Mouse (Mus musculus): Measurements from ENCODE around the gene Bnip3. TPM values are rescaled to one million over a fixed set of nuclear protein-coding genes. Genes with fewer than 3 reads are reported as not detected.

The Bnip3 gene
- polyA plus RNA-seq, 1 experiment from 2014 or later: 66.6 TPM

- no peaks in the 10 kb centered on the region for H3K27me3 ChIP-seq
- no peak overlapping the region for H3K4me3 ChIP-seq
- H3K27ac ChIP-seq (replicated peaks): no peak overlapping the region
- H3K9ac ChIP-seq (replicated peaks): no peak overlapping the region
- no peak for ATAC-seq (ENCODE audit: low FRiP score, low read depth)
- no peak overlapping the region for H3K4me2 ChIP-seq (replicated peaks)
- H3K36me3 ChIP-seq: peaks cover 23% of the 10 kb centered on the region
- no peaks in the 10 kb centered on the region for H3K9me3 ChIP-seq
- 78% methylated on average over 2 of the region's 2 CpGs for WGBS
- no peaks in the 10 kb centered on the region for H3K4me1 ChIP-seq
These were observed 11.2 kb downstream of the Bnip3 start for GRCm38 (mm10) chr7:138898122-138898521.

DNA sequence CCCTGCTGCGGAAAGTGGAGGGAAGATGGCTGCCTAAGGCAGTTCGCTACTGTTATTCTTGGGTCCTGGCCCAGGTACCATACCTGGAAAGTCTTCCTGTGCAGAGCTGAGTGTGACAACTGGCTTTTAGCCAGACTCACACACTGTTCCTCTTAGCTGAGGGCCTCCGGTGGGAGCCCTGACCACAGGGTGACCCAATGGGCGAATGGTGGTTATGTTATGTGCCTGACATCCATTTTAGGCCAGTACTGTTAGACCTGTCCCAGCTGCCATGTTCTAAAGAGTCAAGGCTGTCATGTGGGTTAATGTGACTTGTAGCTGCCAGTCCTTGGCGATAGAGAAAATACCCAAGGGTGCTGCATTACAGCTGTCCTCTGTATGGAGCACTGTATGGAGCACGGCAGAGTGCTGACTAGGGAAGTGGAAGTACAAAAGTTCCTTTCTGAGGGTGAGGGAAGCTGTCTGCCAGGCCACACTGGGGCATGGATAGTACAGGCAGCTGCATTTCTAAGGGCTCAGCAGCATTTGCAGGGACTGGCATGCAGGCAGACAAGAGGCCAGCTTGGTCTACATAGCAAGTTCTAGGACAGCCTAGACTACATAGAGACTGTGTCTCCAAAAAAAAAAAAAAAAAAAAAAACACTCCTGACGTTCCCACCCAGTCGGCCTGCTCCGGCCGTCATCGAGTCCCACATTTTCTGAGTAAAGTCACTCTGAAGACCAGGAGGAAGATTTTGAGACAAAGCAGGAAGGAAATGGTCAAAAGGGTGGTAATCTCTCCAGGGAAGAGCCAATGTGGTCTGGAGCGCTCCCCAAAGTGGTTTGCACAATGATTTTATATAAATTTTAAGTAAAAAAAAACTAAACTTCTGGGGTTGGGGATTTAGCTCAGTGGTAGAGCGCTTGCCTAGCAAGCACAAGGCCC, 23.7 kb downstream of the Bnip3 start:
- no peak overlapping the region for H3K9ac ChIP-seq (replicated peaks)
- no peak for ATAC-seq (ENCODE audit: low FRiP score, low read depth)
- H3K27ac ChIP-seq (replicated peaks): no peak overlapping the region
- no peaks in the 10 kb centered on the region for H3K9me3 ChIP-seq
- H3K4me2 ChIP-seq (replicated peaks): no peak overlapping the region
- WGBS: 92% methylated on average over 12 of the region's 13 CpGs
- no peak overlapping the region for H3K4me3 ChIP-seq
- H3K27me3 ChIP-seq: no peaks in the 10 kb centered on the region
- H3K36me3 ChIP-seq: peaks cover 44% of the 10 kb centered on the region
- no peaks in the 10 kb centered on the region for H3K4me1 ChIP-seq

DNA sequence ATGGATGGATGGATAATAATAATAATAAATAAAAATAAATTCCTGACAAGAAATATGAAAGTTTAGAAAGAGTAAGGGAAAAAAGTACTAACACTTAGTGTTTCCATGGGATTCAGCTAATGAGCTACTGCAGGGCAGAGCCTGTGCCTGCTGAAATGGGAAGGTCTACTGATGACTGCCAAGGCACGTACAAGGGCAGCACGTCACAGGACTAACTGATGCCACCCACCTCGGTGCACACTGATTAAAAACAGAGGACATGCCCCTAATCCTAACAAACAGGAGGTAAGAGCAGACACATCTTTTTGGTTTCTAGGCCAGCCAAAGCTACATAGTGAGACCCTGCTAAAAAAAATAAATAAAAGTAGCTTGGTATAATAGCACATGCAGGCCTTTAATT, 25.6 kb downstream of the Bnip3 start:
- Histone ChIP-seq H3K9me3 (no peaks in the 10 kb centered on the region), H3K27ac (replicated peaks) (no peak overlapping the region), H3K4me3 (no peak overlapping the region), H3K36me3 (peaks cover 63% of the 10 kb centered on the region), H3K9ac (replicated peaks) (no peak overlapping the region), H3K4me1 (no peaks in the 10 kb centered on the region), H3K27me3 (no peaks in the 10 kb centered on the region), H3K4me2 (replicated peaks) (no peak overlapping the region)
- ATAC-seq (ENCODE audit: low FRiP score, low read depth): no peak
- WGBS: 85% methylated on average over 3 of the region's 3 CpGs

DNA sequence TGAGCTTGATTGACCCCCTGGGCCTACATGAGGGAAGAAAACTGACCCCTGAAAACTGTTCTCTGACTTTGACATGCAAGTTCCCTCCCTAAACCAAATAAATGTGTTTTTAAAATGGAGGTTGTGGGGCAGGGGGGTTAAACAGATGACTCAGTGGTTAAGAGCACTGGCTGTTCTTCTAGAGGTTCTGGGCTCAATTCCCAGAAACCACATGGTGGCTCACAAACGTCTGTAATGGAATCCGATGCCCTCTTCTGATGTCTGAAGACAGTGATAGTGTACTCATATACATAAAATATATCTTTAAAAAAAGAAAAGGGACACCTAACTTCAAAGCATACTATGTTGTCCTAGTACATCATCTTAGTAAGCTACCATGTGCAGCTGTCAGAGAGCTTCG, 34.3 kb downstream of the Bnip3 start:
- Histone ChIP-seq H3K36me3 (peaks cover 94% of the 10 kb centered on the region), H3K4me3 (no peak overlapping the region), H3K27me3 (no peaks in the 10 kb centered on the region), H3K9ac (replicated peaks) (no peak overlapping the region), H3K4me2 (replicated peaks) (no peak overlapping the region), H3K27ac (replicated peaks) (no peak overlapping the region), H3K4me1 (no peaks in the 10 kb centered on the region), H3K9me3 (no peaks in the 10 kb centered on the region)
- WGBS: 83% methylated on average over 3 of the region's 3 CpGs
- ATAC-seq (ENCODE audit: low FRiP score, low read depth): no peak

DNA sequence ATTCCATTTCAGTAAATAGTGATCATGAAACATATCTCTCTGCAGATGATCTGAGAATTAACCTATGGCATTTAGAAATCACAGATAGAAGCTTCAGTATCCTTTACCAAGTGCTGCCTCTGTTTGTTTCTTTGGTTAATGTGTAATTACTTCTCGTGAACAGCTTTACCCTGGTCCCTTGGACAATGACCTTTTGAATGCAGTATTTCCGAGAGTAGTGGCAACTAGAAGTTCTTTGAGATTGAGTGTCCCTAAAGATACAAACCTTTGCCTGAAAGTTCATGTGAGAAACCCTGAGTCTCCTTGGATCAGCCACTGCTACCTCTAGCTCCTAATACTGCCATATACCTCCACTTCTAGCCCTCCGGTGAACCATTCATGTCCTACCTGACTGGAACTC, 36.4 kb downstream of the Bnip3 start:
- Histone ChIP-seq H3K4me3 (no peak overlapping the region), H3K4me1 (no peaks in the 10 kb centered on the region), H3K27me3 (no peaks in the 10 kb centered on the region), H3K27ac (replicated peaks) (no peak overlapping the region), H3K4me2 (replicated peaks) (no peak overlapping the region), H3K9ac (replicated peaks) (no peak overlapping the region), H3K36me3 (peaks cover 90% of the 10 kb centered on the region), H3K9me3 (no peaks in the 10 kb centered on the region)
- no peak for ATAC-seq (ENCODE audit: low FRiP score, low read depth)
- WGBS: 91% methylated on average over 3 of the region's 3 CpGs

- WGBS: 89% methylated on average over 4 of the region's 4 CpGs
- H3K27ac ChIP-seq (replicated peaks): no peak overlapping the region
- H3K27me3 ChIP-seq: no peaks in the 10 kb centered on the region
- H3K9ac ChIP-seq (replicated peaks): no peak overlapping the region
- no peak for ATAC-seq (ENCODE audit: low FRiP score, low read depth)
- no peak overlapping the region for H3K4me3 ChIP-seq
- no peak overlapping the region for H3K4me2 ChIP-seq (replicated peaks)
- no peaks in the 10 kb centered on the region for H3K9me3 ChIP-seq
- H3K36me3 ChIP-seq: peaks cover 51% of the 10 kb centered on the region
- no peaks in the 10 kb centered on the region for H3K4me1 ChIP-seq
These were observed 41.0 kb downstream of the Bnip3 start for GRCm38 (mm10) chr7:138868316-138868715.

DNA sequence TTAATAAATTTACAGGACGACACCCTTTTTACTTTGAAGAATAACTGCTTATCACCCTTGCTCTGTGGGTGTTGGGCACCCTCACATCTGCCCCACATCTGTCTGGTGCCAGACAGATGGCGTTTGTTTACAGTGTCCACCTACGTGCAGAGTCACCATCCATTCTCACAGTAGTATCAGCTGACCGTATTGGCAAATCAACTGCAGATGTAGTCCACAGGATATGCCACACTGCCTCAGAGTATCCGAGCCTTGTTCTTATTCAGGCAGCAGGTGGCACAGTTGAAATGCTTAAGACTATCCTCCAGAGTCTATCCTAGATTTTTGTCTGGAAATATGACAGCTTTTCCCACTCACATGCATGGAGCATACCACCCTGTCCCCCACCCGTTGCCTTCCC, 42.0 kb downstream of the Bnip3 start:
- Histone ChIP-seq H3K9ac (replicated peaks) (no peak overlapping the region), H3K4me2 (replicated peaks) (no peak overlapping the region), H3K4me1 (no peaks in the 10 kb centered on the region), H3K4me3 (no peak overlapping the region), H3K9me3 (no peaks in the 10 kb centered on the region), H3K36me3 (peaks cover 41% of the 10 kb centered on the region), H3K27ac (replicated peaks) (no peak overlapping the region), H3K27me3 (no peaks in the 10 kb centered on the region)
- ATAC-seq (ENCODE audit: low FRiP score, low read depth): no peak
- WGBS: 87% methylated on average over 6 of the region's 6 CpGs

GRCm38 (mm10) chr7:138864776-138865175, 44.5 kb downstream of the Bnip3 start:
- WGBS: 94% methylated on average over 1 of the region's 1 CpGs
- no peaks in the 10 kb centered on the region for H3K9me3 ChIP-seq
- no peaks in the 10 kb centered on the region for H3K27me3 ChIP-seq
- H3K36me3 ChIP-seq: peaks cover 33% of the 10 kb centered on the region
- no peak overlapping the region for H3K4me3 ChIP-seq
- H3K4me2 ChIP-seq (replicated peaks): no peak overlapping the region
- no peak for ATAC-seq (ENCODE audit: low FRiP score, low read depth)
- no peak overlapping the region for H3K27ac ChIP-seq (replicated peaks)
- no peak overlapping the region for H3K9ac ChIP-seq (replicated peaks)
- H3K4me1 ChIP-seq: no peaks in the 10 kb centered on the region

DNA sequence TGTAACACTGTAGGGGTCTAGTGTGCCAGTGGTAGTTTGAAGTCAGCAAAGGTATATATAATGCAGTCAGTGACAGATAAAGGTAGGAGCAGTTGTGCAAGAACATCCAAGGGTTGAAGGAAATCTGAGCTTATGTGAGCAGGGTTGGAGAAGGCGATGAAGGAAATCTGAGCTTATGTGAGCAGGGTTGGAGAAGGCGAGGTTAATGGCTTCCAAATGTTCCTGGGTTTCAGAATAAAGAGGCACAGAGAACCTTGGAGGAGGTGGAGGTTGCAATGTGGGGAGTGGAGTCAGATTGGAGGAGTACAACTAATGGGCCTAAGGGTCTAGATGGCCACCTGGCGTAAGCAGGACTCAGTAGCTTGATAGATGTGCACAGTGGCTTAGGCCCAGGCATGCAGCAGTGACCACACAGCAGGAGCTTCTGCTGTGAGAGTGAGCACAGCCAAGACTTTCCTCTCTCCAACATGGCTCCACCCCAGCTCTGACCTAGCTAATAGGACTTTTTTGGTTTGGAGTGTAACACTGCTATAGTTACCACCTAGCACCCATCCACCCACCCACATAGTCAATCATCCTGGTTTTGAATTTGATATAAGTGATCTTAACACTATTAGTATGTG, 45.3 kb downstream of the Bnip3 start:
- no peak overlapping the region for H3K27ac ChIP-seq (replicated peaks)
- 86% methylated on average over 3 of the region's 3 CpGs for WGBS
- no peak overlapping the region for H3K4me3 ChIP-seq
- H3K4me2 ChIP-seq (replicated peaks): no peak overlapping the region
- H3K9me3 ChIP-seq: no peaks in the 10 kb centered on the region
- no peak for ATAC-seq (ENCODE audit: low FRiP score, low read depth)
- H3K4me1 ChIP-seq: no peaks in the 10 kb centered on the region
- no peak overlapping the region for H3K9ac ChIP-seq (replicated peaks)
- peaks cover 27% of the 10 kb centered on the region for H3K36me3 ChIP-seq
- no peaks in the 10 kb centered on the region for H3K27me3 ChIP-seq

GRCm38 (mm10) chr7:138856670-138857069, 52.6 kb downstream of the Bnip3 start:
- H3K27ac ChIP-seq (replicated peaks): no peak overlapping the region
- peaks cover 46% of the 10 kb centered on the region for H3K36me3 ChIP-seq
- no peaks in the 10 kb centered on the region for H3K27me3 ChIP-seq
- 81% methylated on average over 2 of the region's 2 CpGs for WGBS
- H3K4me3 ChIP-seq: no peak overlapping the region
- H3K4me1 ChIP-seq: no peaks in the 10 kb centered on the region
- no peak overlapping the region for H3K4me2 ChIP-seq (replicated peaks)
- no peak overlapping the region for H3K9ac ChIP-seq (replicated peaks)
- no peak for ATAC-seq (ENCODE audit: low FRiP score, low read depth)
- no peaks in the 10 kb centered on the region for H3K9me3 ChIP-seq

- H3K27ac ChIP-seq (replicated peaks): no peak overlapping the region
These were observed 55.1 kb downstream of the Bnip3 start for GRCm38 (mm10) chr7:138854201-138854600.

GRCm38 (mm10) chr7:138853417-138854031, 55.8 kb downstream of the Bnip3 start:
- Histone ChIP-seq H3K9me3 (no peaks in the 10 kb centered on the region), H3K36me3 (peaks cover 51% of the 10 kb centered on the region), H3K27ac (replicated peaks) (no peak overlapping the region), H3K4me1 (peaks cover 7% of the 10 kb centered on the region), H3K4me3 (no peak overlapping the region), H3K27me3 (no peaks in the 10 kb centered on the region), H3K4me2 (replicated peaks) (no peak overlapping the region), H3K9ac (replicated peaks) (no peak overlapping the region)
- ATAC-seq (ENCODE audit: low FRiP score, low read depth): no peak
- WGBS: 95% methylated on average over 4 of the region's 4 CpGs

More at GRCm38 (mm10) chr7:138854201-138854600, 55.1 kb downstream of the Bnip3 start:
- Histone ChIP-seq H3K9ac (replicated peaks) (no peak overlapping the region), H3K9me3 (no peaks in the 10 kb centered on the region), H3K4me2 (replicated peaks) (no peak overlapping the region), H3K36me3 (peaks cover 51% of the 10 kb centered on the region), H3K4me3 (no peak overlapping the region), H3K27me3 (no peaks in the 10 kb centered on the region), H3K4me1 (peaks cover 5% of the 10 kb centered on the region; the same call in 1 of the 2 replicates)
- ATAC-seq (ENCODE audit: low FRiP score, low read depth): no peak
- 88% methylated on average over 2 of the region's 2 CpGs for WGBS
